In genomic region chr12:76894792-76895559, GRCm38 (mm10) we compare ENCODE assay signal across 16 mouse cellular contexts.
DNase-seq lines count a peak whose midpoint lies in the region; ATAC-seq and TF ChIP-seq lines count a peak whose summit lies in the region.
"Had no signal": no experiment of that assay in that cellular context is flagged by ENCODE, and none has a peak within 500 bp of the region (broad histone marks: within the 10 kb centered on the region; RNA-seq: fewer than 3 reads in every experiment).

No protein-coding gene starts in this region.

- no peak for TF ChIP-seq POLR2A in ES-Bruce4 (IDR thresholded peaks at IDR 0.05; ENCODE audit: insufficient read depth, low read length)

- H3K36me3 ChIP-seq in heart, embryonic 12.5 days, result peaks cover 22% of the 10 kb centered on the region
- H3K36me3 ChIP-seq in limb, embryonic 13.5 days, result peaks cover 40% of the 10 kb centered on the region
- H3K36me3 ChIP-seq in limb, embryonic 10.5 days, result peaks cover 11% of the 10 kb centered on the region; the same call in 1 of the 2 replicates
- H3K36me3 ChIP-seq in ES-Bruce4 (ENCODE audit: control insufficient read depth, insufficient read depth, low read length, poor library complexity, severe bottlenecking), result no peaks in the 10 kb centered on the region

- intact Hi-C loops in gastrocnemius, postnatal 36 days (cut with DNase I), result no loop called here

- H3K27me3 ChIP-seq in heart, embryonic 12.5 days (replicated peaks), result no peaks in the 10 kb centered on the region
- H3K27me3 ChIP-seq in limb, embryonic 13.5 days, result no peaks in the 10 kb centered on the region
- no peaks in the 10 kb centered on the region for H3K27me3 ChIP-seq in limb, embryonic 10.5 days (ENCODE audit: low read depth, poor library complexity, severe bottlenecking)
- no peaks in the 10 kb centered on the region for H3K27me3 ChIP-seq in ES-Bruce4 (ENCODE audit: control insufficient read depth, insufficient read depth, low read length, poor library complexity, severe bottlenecking)
- H3K27me3 ChIP-seq: CH12.LX; midbrain, embryonic 12.5 days; neural tube, embryonic 12.5 days had no signal

- peak; percentile 64 for TF ChIP-seq CTCF in ES-Bruce4 (IDR thresholded peaks at IDR 0.05; ENCODE audit: low read depth, low read length)

- peaks cover 30% of the 10 kb centered on the region for H3K4me1 ChIP-seq in heart, embryonic 12.5 days (replicated peaks)
- peaks cover 26% of the 10 kb centered on the region for H3K4me1 ChIP-seq in limb, embryonic 13.5 days
- H3K4me1 ChIP-seq in limb, embryonic 10.5 days, result peaks cover 15% of the 10 kb centered on the region
- peaks cover 18% of the 10 kb centered on the region for H3K4me1 ChIP-seq in ES-Bruce4 (ENCODE audit: control insufficient read depth, insufficient read depth, low read length)
- H3K4me1 ChIP-seq: neural tube, embryonic 12.5 days had no signal

- H3K4me2 ChIP-seq in heart, embryonic 12.5 days, result no peak overlapping the region
- no peak overlapping the region for H3K4me2 ChIP-seq in limb, embryonic 13.5 days (replicated peaks)
- H3K4me2 ChIP-seq: midbrain, embryonic 12.5 days; neural tube, embryonic 12.5 days had no signal

- TF ChIP-seq EP300 in ES-Bruce4 (IDR thresholded peaks at IDR 0.05; ENCODE audit: insufficient read depth, low read depth, low read length), result no peak

- peak overlapping the region; percentile 76 for H3K27ac ChIP-seq in heart, embryonic 12.5 days (ENCODE audit: poor library complexity, severe bottlenecking)
- H3K27ac ChIP-seq in limb, embryonic 13.5 days, result peak overlapping the region; percentile 16; the same call in 1 of the 2 replicates
- no peak overlapping the region for H3K27ac ChIP-seq in limb, embryonic 10.5 days
- peak overlapping the region; percentile 69 for H3K27ac ChIP-seq in ES-Bruce4 (ENCODE audit: insufficient read depth, low read length)
- H3K27ac ChIP-seq: midbrain, embryonic 12.5 days; neural tube, embryonic 12.5 days had no signal

- 71% methylated on average over 10 of the region's 10 CpGs for WGBS in heart, embryonic 12.5 days
- WGBS in limb, embryonic 13.5 days, result 82% methylated on average over 10 of the region's 10 CpGs
- 82% methylated on average over 10 of the region's 10 CpGs for WGBS in limb, embryonic 10.5 days

- no peak overlapping the region for H3K4me3 ChIP-seq in heart, embryonic 12.5 days
- H3K4me3 ChIP-seq in limb, embryonic 13.5 days, result no peak overlapping the region
- no peak overlapping the region for H3K4me3 ChIP-seq in limb, embryonic 10.5 days
- no peak overlapping the region for H3K4me3 ChIP-seq in ES-Bruce4 (ENCODE audit: low read depth, low read length)
- H3K4me3 ChIP-seq: midbrain, embryonic 12.5 days; neural tube, embryonic 12.5 days had no signal

- no peaks in the 10 kb centered on the region for H3K9me3 ChIP-seq in heart, embryonic 12.5 days (replicated peaks)
- no peaks in the 10 kb centered on the region for H3K9me3 ChIP-seq in limb, embryonic 13.5 days
- no peaks in the 10 kb centered on the region for H3K9me3 ChIP-seq in limb, embryonic 10.5 days (replicated peaks)
- no peaks in the 10 kb centered on the region for H3K9me3 ChIP-seq in ES-Bruce4 (replicated peaks; ENCODE audit: control insufficient read depth, insufficient read depth, low read length, poor library complexity, severe bottlenecking)
- H3K9me3 ChIP-seq: midbrain, embryonic 12.5 days; neural tube, embryonic 12.5 days had no signal

- DNase-seq in heart, adult 18-20 months, result no peak
- no peak for DNase-seq in limb, embryonic 10.5 days (ENCODE audit: low spot score)
- DNase-seq in brain, adult 2 months (ENCODE audit: low read depth, low spot score), result peak; percentile 37
- DNase-seq in gastrocnemius, postnatal 36 days, result no peak
- no peak for DNase-seq in spleen, adult 18-20 months
- DNase-seq: adrenal gland, postnatal 25 days; kidney, postnatal 25 days; layer of hippocampus, postnatal 36 days; lung, postnatal 10 days; thymus, postnatal 4 days had no signal

- ATAC-seq in heart, embryonic 12.5 days (ENCODE audit: insufficient number of reproducible peaks, low FRiP score), result no peak
- ATAC-seq in limb, embryonic 13.5 days (ENCODE audit: low FRiP score, low read depth), result no peak

- H3K9ac ChIP-seq in heart, embryonic 12.5 days, result no peak overlapping the region
- no peak overlapping the region for H3K9ac ChIP-seq in limb, embryonic 13.5 days
- H3K9ac ChIP-seq in ES-Bruce4 (ENCODE audit: low read depth, poor library complexity, severe bottlenecking), result no peak overlapping the region
- H3K9ac ChIP-seq: midbrain, embryonic 12.5 days; neural tube, embryonic 12.5 days had no signal
